ENCODE assay signal across 9 mouse cellular contexts in the genomic region with DNA sequence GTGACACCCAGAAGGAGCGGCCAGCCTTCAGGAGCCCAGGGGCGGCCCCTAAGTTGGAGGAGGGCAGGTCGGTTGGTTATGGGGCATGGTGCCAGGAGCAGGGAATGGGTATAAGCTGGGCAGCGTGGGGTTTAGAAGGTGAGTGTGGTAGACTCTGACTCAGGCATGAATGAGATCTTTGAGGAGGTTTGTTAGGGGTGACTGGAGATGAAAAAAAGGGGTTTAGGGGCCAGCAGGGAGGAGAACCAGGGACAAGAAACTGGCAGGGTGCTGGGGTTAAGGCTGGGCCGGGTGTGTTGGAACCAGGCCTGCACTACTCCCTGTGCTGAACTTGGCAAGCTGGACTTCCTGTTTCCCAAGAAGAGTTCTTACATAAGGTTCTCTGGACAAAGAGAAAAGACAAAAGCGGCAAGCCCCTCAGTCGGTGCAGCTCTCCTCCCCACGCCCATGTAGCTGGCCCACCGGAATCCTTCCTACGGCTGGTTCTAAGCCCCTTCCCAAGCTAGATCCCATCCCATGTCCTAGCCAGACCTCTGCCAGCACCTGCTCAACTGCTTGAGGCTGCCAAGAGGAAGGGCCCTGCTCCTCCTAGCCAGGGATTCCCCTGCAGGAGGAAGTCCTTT. TPM values are rescaled to one million over a fixed set of nuclear protein-coding genes. Genes with fewer than 3 reads are reported as not detected.
DNase-seq lines count a peak whose midpoint lies in the region; ATAC-seq and TF ChIP-seq lines count a peak whose summit lies in the region.
"Had no signal": no experiment of that assay in that cellular context is flagged by ENCODE, and none has a peak within 500 bp of the region (broad histone marks: within the 10 kb centered on the region; RNA-seq: fewer than 3 reads in every experiment).

A gene (minus strand): TSS at position 259 of the 623 bp plus-strand sequence.

- peak within 1 kb of the TSS; percentile 53; the same call in 1 of the 2 replicates for H3K27ac ChIP-seq in ES-E14 (ENCODE audit: insufficient read depth, low read depth, low read length, poor library complexity, severe bottlenecking)
- peak within 1 kb of the TSS; percentile 87 for H3K27ac ChIP-seq in heart, postnatal 0 days (ENCODE audit: low read depth)

- WGBS in heart, postnatal 0 days: 46% methylated on average over 10 of the region's 10 CpGs

- H3K9ac ChIP-seq in ES-E14 (ENCODE audit: insufficient read depth, low read depth, low read length, poor library complexity, severe bottlenecking): peak within 1 kb of the TSS; percentile 71
- 0 out of 2 replicates have a peak within 1 kb of the TSS, but pooled peaks have one; percentile 15 for H3K9ac ChIP-seq in heart, postnatal 0 days (replicated peaks; ENCODE audit: low read depth, low read length)

- peak within 1 kb of the TSS; percentile 41 for H3K4me2 ChIP-seq in heart, postnatal 0 days (ENCODE audit: low read depth, low read length)

- no peaks in the 10 kb centered on the region for H3K9me3 ChIP-seq in ES-E14 (ENCODE audit: control insufficient read depth, insufficient read depth, low read depth, low read length)
- H3K9me3 ChIP-seq in heart, postnatal 0 days (replicated peaks; ENCODE audit: control insufficient read depth, low read length): no peaks in the 10 kb centered on the region

- no peak for DNase-seq in ES-E14 (ENCODE audit: low read depth, low spot score)
- DNase-seq in adrenal gland, postnatal 14 days: peak; percentile 82
- peak; percentile 79 for DNase-seq in heart, postnatal 0 days (ENCODE audit: low spot score)
- peak; percentile 59 to 74 for DNase-seq in kidney, postnatal 4 days
- peak; percentile 68 to 84 for DNase-seq in urinary bladder, postnatal 36 days (ENCODE audit: low spot score in 2 of 2)
- DNase-seq in B cell, adult 2 months: no peak

- H3K4me1 ChIP-seq in ES-E14 (ENCODE audit: control insufficient read depth in 2 of 2, insufficient read depth in 2 of 2, low read length in 2 of 2, poor library complexity in 1 of 2): peaks cover 11 to 39% of the 10 kb centered on the region in 2 experiments
- H3K4me1 ChIP-seq in heart, postnatal 0 days (ENCODE audit: control insufficient read depth, insufficient read depth): peaks cover 28% of the 10 kb centered on the region

- H3K27me3 ChIP-seq in heart, postnatal 0 days (ENCODE audit: control insufficient read depth, insufficient read depth, low read length): no peaks in the 10 kb centered on the region

- in situ Hi-C loops in ES-E14 (cut with MboI; ENCODE audit: low sequenced_read_pairs in 2 of 2, unreplicated experiment in 2 of 2): no loop called here

- TF ChIP-seq EP300 in heart, postnatal 0 days (IDR thresholded peaks at IDR 0.05; ENCODE audit: low read depth): no peak

- peak; percentile 22; the same call in 1 of the 2 replicates for ATAC-seq in erythroid progenitor cell, adult 5-6 weeks (replicated peaks; ENCODE audit: low FRiP score, poor library complexity, severe bottlenecking)
- ATAC-seq in heart, postnatal 0 days (ENCODE audit: insufficient read depth, low read depth): peak; percentile 28; the same call in 1 of the 2 replicates
- ATAC-seq in megakaryocyte-erythroid progenitor cell, adult 5-6 weeks (replicated peaks; ENCODE audit: low FRiP score, low TSS enrichment, poor library complexity, severe bottlenecking): peak; percentile 49

- H3K4me3 ChIP-seq in ES-E14 (ENCODE audit: insufficient read depth in 1 of 2, low read depth in 1 of 2, low read length in 2 of 2, poor library complexity in 1 of 2, severe bottlenecking in 1 of 2): peak within 1 kb of the TSS; percentile 38 to 63
- no peak within 1 kb of the TSS for H3K4me3 ChIP-seq in heart, postnatal 0 days (ENCODE audit: low read depth, low read length)
- H3K4me3 ChIP-seq: erythroblast, embryonic 14.5 days had no signal

- H3K36me3 ChIP-seq in ES-E14 (ENCODE audit: control insufficient read depth, insufficient read depth, low read length, poor library complexity, severe bottlenecking): peaks cover 1% of the 10 kb centered on the region; the same call in 1 of the 2 replicates
- H3K36me3 ChIP-seq in heart, postnatal 0 days (replicated peaks; ENCODE audit: control insufficient read depth, insufficient read depth, low read length): no peaks in the 10 kb centered on the region

- TF ChIP-seq CTCF in heart, postnatal 0 days (IDR thresholded peaks at IDR 0.05; ENCODE audit: low read depth): no peak

TF ChIP-seq in ES-E14, 5 proteins besides CTCF, POLR2A, EP300 and RAD21:
- TF ChIP-seq ZNF384 (IDR thresholded peaks at IDR 0.05; ENCODE audit: low read depth, low read length) (no peak), HCFC1 (IDR thresholded peaks at IDR 0.05; ENCODE audit: borderline replicate concordance, insufficient read depth, low read length) (no peak), ZC3H11A (IDR thresholded peaks at IDR 0.05; ENCODE audit: borderline replicate concordance, low read depth, low read length) (no peak), CHD2 (IDR thresholded peaks at IDR 0.05; ENCODE audit: low read depth, low read length) (no peak)

RNA-seq across cellular contexts. Expression of the gene that starts here (rescaled TPM):
- 8.6 and 11.7 TPM in 2 replicates for total RNA-seq in ES-E14 (2012; rRNA removed)
- total RNA-seq in adrenal gland, postnatal 14 days (2021): 2.7 and 4.0 TPM in 2 replicates
- 3.2 TPM in 1 of 2 replicates, not detected in the other for total RNA-seq in erythroid progenitor cell, adult 5-6 weeks (2015; ENCODE audit: low replicate concordance)
- total RNA-seq in erythroid progenitor cell, adult 5-6 weeks (2017; ENCODE audit: low replicate concordance): 4.1 TPM in 1 of 2 replicates, not detected in the other
- 0.81 TPM in 1 of 2 replicates, not detected in the other for total RNA-seq in heart, postnatal 0 days (2014; rRNA removed; ENCODE audit: low replicate concordance)
- polyA plus RNA-seq in heart, postnatal 0 days (2015; fragmentation: Nextera tagmentation; extraction: Ambion mirVana): 0.57 and 0.89 TPM in 2 replicates
- total RNA-seq in megakaryocyte-erythroid progenitor cell, adult 5-6 weeks (2014; fragmentation: Nextera tagmentation): 5.0 and 6.5 TPM in 2 replicates
- 11.7 and 23.0 TPM in 2 replicates for total RNA-seq in megakaryocyte-erythroid progenitor cell, adult 5-6 weeks (2017)
- polyA plus RNA-seq: erythroblast, embryonic 14.5 days had no signal

Comparison
In these comparisons a context has a peak if more than half of its experiments do, and no peak if none do; other contexts are left out.
1. Peak in DNase-seq, ATAC-seq, H3K27ac ChIP-seq, H3K9ac ChIP-seq and H3K4me2 ChIP-seq in heart, postnatal 0 days; RNA of the gene not detected or under 1 TPM.
2. DNase-seq: peak in adrenal gland, postnatal 14 days (single experiment), kidney, postnatal 4 days (2 of 2) and urinary bladder, postnatal 36 days (2 of 2); none in ES-E14 (single experiment) and B cell, adult 2 months (0 of 2).
3. Peak in every context shown above with its lines, with median percentiles within 50 percentile points of each other: ATAC-seq.